Mouse (Mus musculus): ENCODE data around the gene Rgs13. TPM values are rescaled to one million over a fixed set of nuclear protein-coding genes. Genes with fewer than 3 reads are reported as not detected.

Gene Rgs13
- not detected for total RNA-seq (2021)

GRCm38 (mm10) chr1:144177166-144177565 is at the start of gene Rgs13:
Rgs13 (minus strand) TSS chr1:144177372.
- DNase-seq: no peak

GRCm38 (mm10) chr1:144215230-144215629 is 38.1 kb upstream of the Rgs13 start:
- no peak for DNase-seq

GRCm38 (mm10) chr1:144210912-144211311 is 33.7 kb upstream of the Rgs13 start:
- no peak for DNase-seq

- DNase-seq: no peak
Observed at GRCm38 (mm10) chr1:144206281-144207061, 29.3 kb upstream of the Rgs13 start.

- DNase-seq: no peak
Observed at GRCm38 (mm10) chr1:144204766-144205165, 27.6 kb upstream of the Rgs13 start.

- no peak for DNase-seq
Observed at GRCm38 (mm10) chr1:144202939-144203338, 25.8 kb upstream of the Rgs13 start.

DNA sequence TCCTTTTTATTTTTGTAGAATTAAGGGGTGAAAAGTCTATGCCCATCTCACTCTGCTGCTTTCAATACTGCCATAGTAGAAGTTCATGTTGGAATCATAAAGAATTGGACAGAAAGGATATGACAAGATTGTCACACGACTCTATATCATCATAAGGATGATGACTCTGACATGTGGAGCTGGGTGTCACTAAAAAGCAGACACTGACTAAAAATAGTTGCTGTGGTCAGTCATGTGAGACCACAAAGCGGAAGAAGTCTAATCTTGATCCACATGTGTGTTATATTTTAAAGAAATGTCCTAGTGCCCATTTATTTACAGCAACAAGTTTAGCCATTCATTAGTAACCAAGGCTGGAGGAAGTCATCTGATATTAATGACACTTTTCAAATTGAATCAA is 23.3 kb upstream of the Rgs13 start:
- DNase-seq: no peak

DNA sequence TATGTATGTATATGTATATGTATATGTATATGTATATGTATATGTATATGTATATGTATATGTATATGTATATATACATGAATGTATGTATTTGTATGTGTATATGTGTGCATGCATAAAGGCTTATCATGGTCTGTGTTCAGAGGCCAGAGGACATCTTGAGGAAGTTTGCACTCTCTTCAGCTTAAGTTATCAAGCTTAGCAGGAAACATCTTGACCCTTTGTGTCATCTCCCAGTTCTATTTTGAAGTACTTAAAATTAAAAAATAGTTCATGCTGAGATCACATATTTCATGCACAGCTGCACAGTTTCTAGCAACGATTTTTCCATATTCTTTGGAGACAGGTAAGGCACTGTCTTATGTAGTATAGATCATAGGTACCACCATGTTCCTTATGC is 22.4 kb upstream of the Rgs13 start:
- DNase-seq: no peak

DNA sequence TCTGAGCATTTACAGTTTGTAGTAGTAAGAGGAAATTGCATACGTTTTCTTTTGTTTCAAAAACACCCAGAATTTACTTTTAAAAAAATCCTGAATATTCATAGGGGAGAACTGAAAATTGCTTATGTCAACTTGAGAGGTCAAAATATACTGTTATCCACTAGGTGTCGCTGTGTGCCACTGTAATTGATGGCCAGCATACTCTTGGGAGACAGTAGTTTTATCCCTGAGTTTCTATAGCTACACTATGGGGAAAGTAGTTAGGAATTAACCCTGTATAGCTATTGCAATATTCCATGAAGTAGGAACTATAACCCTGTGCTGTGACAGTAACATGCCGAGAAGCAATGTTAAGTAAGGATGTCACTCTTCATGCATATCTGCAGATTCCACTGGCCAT is 20.5 kb upstream of the Rgs13 start:
- peak; percentile 60 for DNase-seq

DNA sequence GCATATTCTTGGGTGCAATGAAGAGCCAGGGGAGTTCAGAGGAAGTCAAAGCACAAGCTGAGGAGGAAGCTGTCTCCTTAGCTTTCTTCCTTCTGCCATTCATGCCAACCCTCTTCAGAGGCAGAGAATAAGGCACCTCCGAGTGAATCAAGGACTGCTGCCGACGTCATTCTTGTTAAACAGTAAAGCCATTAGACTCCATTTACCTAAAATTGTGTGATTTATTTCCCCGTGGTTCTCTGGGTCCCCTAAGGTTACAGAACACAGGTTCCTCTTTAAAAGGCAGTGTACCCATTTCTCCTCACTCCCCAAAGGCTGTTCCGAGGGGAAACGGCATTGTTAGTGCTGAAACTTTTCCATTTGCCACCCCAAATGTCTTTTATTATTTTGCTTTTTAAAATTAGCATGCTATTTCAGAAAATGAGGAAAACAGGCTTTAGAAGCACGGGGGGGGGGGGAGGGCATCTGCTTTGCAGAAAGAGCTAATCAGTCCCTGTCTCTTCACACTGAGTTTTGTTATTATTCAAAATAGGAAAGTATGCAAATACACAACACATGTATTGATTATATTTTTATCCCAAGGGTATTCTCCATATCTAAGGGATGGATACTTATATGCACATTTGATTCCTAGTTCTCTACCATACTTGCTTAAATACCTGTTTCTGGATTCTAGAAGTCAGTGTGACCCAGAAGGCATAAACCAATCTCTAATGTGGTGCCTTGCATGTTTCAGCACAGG is 9.7 kb upstream of the Rgs13 start:
- DNase-seq: no peak

- no peak for DNase-seq
Observed at GRCm38 (mm10) chr1:144184955-144185715, 8.0 kb upstream of the Rgs13 start.

DNA sequence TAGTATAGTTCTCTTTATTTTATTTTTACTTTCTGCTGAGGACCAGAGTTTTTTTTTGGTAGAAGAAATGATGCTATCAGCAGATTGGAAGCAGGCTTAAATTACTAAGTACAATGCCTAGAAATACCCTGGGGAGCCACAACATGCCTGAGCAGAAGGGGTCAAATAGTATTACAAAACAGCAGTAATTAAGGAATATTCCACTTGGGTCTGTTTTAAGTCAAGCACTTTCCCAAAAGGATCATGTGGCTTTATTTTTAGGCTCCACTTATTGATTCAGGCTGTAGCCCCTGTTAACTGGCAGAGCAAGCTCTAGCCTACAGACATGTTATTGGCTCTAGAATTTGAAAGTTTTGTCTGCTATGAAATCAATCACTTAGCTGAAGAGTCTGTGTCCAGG is 6.5 kb upstream of the Rgs13 start:
- DNase-seq: no peak

- DNase-seq: no peak
Observed at GRCm38 (mm10) chr1:144179559-144179958, 2.4 kb upstream of the Rgs13 start.

DNA sequence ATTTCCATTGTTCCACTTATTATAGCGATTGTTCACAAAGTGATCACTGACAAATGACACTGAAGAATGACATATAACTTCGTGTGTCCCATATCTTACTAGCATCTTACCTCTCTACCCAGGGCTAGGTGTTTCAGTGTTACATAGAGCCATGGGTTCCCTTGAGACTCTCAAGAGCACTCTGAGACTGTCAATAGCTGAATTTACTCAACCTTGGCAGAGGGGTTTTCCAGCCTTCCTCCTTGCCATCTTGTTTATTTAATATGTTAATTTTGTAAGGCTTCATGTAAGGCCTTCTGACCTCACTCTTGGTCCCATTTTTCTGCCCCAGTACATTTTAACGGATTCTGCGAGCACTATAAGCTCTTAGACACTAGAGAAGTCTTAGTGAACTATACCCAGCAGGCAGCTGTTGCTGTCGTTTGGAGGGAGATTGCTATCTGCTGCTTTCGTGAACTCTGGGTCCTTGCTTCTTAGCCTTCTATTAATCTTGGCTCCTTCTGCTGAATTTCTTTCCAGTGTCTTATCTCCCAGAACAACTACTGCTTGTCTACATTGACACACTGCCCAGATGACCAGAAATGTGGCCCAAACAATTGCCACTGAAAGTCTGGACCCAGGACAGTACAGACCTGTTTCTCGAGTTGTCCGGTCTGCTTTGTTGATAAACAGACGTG is 1.2 kb upstream of the Rgs13 start:
- no peak for DNase-seq

- DNase-seq: no peak
Observed at GRCm38 (mm10) chr1:144177620-144178019, 448 bp upstream of the Rgs13 start.

DNA sequence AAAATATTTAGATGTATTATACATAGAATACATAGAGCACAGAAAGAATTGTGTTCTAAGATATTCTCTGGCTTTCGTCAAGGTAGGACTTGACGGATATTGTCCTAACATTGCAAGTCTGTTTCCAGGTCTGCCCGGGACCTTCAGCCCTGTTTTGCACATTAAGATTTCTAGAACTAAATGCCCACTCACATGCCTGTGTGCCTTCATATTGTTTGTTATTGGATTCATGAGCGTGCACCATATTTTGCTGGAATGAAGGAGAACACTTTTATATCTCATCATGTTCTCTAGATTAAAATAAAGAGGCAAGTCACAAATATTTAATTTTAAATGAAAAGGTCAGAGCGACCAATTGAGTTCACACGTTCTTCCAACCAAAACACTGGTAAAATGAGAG is 2.4 kb downstream of the Rgs13 start:
- no peak for DNase-seq

DNA sequence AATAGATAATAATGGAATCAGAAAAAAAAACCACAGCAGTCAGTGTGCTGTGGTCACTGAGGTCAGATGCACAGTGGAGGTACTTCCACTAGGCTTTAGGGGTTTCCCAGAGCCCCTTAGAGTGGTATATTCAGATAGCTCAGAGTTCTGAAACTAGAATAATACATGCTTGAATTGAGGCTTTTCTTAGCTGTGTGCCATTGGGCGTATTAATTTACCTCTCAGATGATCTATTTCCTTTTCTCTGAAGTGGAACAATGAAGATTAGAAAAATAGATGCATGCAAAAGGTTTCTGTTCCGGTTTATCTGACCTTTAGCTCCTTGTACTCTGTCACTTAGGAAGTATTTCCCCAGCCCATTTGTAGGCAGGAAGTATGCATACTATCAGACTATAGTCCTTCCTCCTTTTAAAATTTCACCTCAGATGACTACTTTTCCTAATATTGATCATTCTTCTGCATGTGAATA is 3.6 kb downstream of the Rgs13 start:
- no peak for DNase-seq

GRCm38 (mm10) chr1:144168921-144169320 is 8.3 kb downstream of the Rgs13 start:
- DNase-seq: no peak

DNA sequence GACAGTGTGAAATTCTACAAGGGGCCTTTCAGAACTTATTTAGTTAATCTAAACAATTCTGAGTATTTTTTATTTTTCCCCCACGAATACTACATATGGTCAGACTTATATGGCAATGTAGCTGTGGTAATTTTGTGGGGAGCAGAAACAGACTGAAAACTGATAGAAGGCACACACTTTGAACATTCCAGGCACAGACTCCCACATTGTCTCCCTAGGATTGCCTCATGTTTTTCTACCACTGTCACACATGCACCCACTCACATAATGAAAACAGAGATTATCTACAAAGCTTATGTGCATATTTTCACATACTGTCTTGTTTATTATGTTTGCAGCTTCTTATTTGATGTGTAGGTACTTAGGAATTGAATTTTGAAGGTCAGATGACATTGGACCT is 9.4 kb downstream of the Rgs13 start:
- no peak for DNase-seq

DNA sequence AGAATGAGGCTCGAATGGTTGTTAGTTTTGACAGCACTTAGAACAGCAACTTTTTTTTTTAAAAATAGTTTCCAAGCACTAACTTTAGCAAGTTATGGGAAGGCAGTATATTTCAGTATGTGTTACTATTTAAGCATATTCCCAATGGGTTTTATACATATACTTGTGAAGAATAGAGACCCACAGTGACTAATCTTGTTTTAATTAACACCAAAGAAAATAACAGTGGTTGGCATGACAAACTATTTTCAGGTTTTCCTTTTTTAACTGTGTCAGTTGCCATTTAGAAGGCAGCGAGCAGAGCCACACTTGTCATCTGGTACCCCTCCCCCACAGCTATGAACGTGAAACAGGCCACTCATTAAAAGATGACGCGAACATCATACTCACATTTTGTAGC is 10.3 kb downstream of the Rgs13 start:
- DNase-seq: no peak

DNA sequence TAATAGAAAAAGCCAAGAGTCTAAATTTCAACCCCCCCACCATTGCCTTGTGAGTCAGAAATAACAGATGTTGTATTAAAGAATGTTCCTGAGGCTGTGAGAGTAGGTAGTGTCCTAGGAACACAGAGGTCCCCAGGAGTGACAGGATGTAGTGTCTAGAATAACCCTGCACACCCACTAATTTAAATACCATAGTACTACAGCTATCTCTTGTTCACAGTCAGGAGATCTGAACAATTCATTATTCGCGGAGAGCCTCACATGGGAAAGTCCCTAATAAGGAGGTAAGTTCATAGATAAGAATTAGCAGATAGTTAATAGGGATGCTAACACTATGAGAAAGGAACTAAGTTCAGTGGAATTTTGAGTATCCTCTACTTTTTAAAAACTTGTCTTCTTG is 10.9 kb downstream of the Rgs13 start:
- DNase-seq: no peak

DNA sequence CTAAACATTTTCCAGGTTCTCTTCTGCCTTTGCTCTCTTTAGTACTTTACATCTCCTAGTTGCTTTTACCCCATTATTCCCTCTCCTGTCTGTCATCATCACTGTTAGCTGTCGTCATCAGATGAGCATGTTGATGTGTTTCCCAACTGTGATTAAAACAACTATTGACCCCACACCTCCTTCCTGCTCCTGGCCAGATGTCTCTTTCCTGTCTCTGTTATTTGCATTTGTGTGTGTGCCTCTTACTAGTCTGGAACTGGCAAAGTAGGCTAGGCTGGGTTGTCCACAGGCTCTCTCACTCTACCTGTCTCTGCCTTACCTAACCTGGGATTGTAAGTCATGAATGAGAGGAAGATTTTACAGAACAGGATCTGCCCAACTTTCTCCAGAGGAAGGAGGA is 24.6 kb downstream of the Rgs13 start:
- no peak for DNase-seq

- no peak for DNase-seq
Observed at GRCm38 (mm10) chr1:144152184-144152525, 25.0 kb downstream of the Rgs13 start.

Data from heart, postnatal 4 days (tissue).